Comparison of ENCODE assay signal across 8 mouse cellular contexts in the genomic region with DNA sequence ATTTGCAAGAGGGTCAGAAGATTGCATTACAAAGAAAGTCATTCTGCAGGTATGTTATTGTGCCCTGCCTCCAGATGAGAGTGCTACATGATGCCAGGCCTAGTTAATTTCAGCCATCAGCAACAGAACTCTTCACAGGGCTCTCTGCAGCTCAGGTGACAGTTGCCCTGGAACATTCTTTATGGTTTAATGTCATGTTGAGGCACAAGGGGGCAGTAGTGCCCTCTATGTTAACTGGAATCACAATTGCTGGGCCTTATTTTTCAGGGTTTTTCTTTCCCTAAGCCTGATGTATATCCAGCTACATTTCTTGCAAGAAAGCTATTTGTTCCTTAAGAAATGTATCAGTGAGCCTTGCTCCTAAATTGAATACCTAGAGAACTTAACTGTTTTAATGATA.
A peak's percentile ranks its signal among the peaks of the same experiment; 100 is the strongest.
DNase-seq lines count a peak whose midpoint lies in the region; ATAC-seq and TF ChIP-seq lines count a peak whose summit lies in the region.

No protein-coding gene starts in this region.

- H3K4me3 ChIP-seq in forebrain, embryonic 10.5 days, result no peak overlapping the region
- no peak overlapping the region for H3K4me3 ChIP-seq in forebrain, embryonic 12.5 days (replicated peaks)
- no peak overlapping the region for H3K4me3 ChIP-seq in forebrain, postnatal 0 days (ENCODE audit: low read depth, low read length)
- H3K4me3 ChIP-seq in neural tube, embryonic 15.5 days (replicated peaks), result no peak overlapping the region

- peak; percentile 74 for TF ChIP-seq CTCF in forebrain, postnatal 0 days (IDR thresholded peaks at IDR 0.05; ENCODE audit: low read depth)

- no peak; the same call in 1 of the 2 replicates for ATAC-seq in forebrain, embryonic 12.5 days (ENCODE audit: low FRiP score)
- ATAC-seq in forebrain, postnatal 0 days, result peak; percentile 66
- ATAC-seq in neural tube, embryonic 15.5 days (ENCODE audit: low FRiP score), result peak; percentile 72; the same call in 1 of the 2 replicates

- H3K27ac ChIP-seq in forebrain, embryonic 10.5 days, result no peak overlapping the region
- H3K27ac ChIP-seq in forebrain, embryonic 12.5 days, result no peak overlapping the region
- no peak overlapping the region for H3K27ac ChIP-seq in forebrain, postnatal 0 days (ENCODE audit: low read depth, low read length)
- no peak overlapping the region for H3K27ac ChIP-seq in neural tube, embryonic 15.5 days (replicated peaks)

- no peaks in the 10 kb centered on the region for H3K4me1 ChIP-seq in forebrain, embryonic 10.5 days
- no peaks in the 10 kb centered on the region for H3K4me1 ChIP-seq in forebrain, embryonic 12.5 days
- no peaks in the 10 kb centered on the region for H3K4me1 ChIP-seq in forebrain, postnatal 0 days (ENCODE audit: insufficient read depth)
- H3K4me1 ChIP-seq in neural tube, embryonic 15.5 days, result no peaks in the 10 kb centered on the region

- no peaks in the 10 kb centered on the region for H3K27me3 ChIP-seq in forebrain, embryonic 10.5 days (ENCODE audit: poor library complexity, severe bottlenecking)
- no peaks in the 10 kb centered on the region for H3K27me3 ChIP-seq in forebrain, embryonic 12.5 days
- no peaks in the 10 kb centered on the region for H3K27me3 ChIP-seq in forebrain, postnatal 0 days (ENCODE audit: insufficient read depth, low read length)
- no peaks in the 10 kb centered on the region for H3K27me3 ChIP-seq in neural tube, embryonic 15.5 days (replicated peaks)

- no peaks in the 10 kb centered on the region for H3K36me3 ChIP-seq in forebrain, embryonic 10.5 days (replicated peaks)
- no peaks in the 10 kb centered on the region for H3K36me3 ChIP-seq in forebrain, embryonic 12.5 days (replicated peaks)
- no peaks in the 10 kb centered on the region for H3K36me3 ChIP-seq in forebrain, postnatal 0 days (ENCODE audit: insufficient read depth)
- no peaks in the 10 kb centered on the region for H3K36me3 ChIP-seq in neural tube, embryonic 15.5 days

- no peaks in the 10 kb centered on the region for H3K9me3 ChIP-seq in forebrain, embryonic 10.5 days
- no peaks in the 10 kb centered on the region for H3K9me3 ChIP-seq in forebrain, embryonic 12.5 days
- H3K9me3 ChIP-seq in forebrain, postnatal 0 days (ENCODE audit: low read length), result no peaks in the 10 kb centered on the region
- H3K9me3 ChIP-seq in neural tube, embryonic 15.5 days (replicated peaks), result no peaks in the 10 kb centered on the region

- no peak overlapping the region for H3K9ac ChIP-seq in forebrain, embryonic 12.5 days
- H3K9ac ChIP-seq in forebrain, postnatal 0 days, result no peak overlapping the region
- H3K9ac ChIP-seq in neural tube, embryonic 15.5 days (replicated peaks), result no peak overlapping the region

- no peak overlapping the region for H3K4me2 ChIP-seq in forebrain, embryonic 12.5 days
- no peak overlapping the region for H3K4me2 ChIP-seq in forebrain, postnatal 0 days (ENCODE audit: low read depth)
- H3K4me2 ChIP-seq in neural tube, embryonic 15.5 days, result no peak overlapping the region

- DNase-seq in forebrain, embryonic 10.5 days (ENCODE audit: extremely low spot score, low spot score), result peak; percentile 19
- peak; percentile 39 for DNase-seq in 416B (ENCODE audit: low read depth)
- peak; percentile 35 for DNase-seq in cerebellum, adult 11 months
- DNase-seq in forebrain, postnatal 0 days, result peak; percentile 68
- peak; percentile 16 to 61 for DNase-seq in layer of hippocampus, postnatal 25 days (ENCODE audit: extremely low spot score in 1 of 2, low spot score in 1 of 2)
- no peak for DNase-seq in gastrocnemius, adult 8-10 months (ENCODE audit: low spot score in 2 of 2)

Comparison
In these comparisons a context has a peak if more than half of its experiments do, and no peak if none do; other contexts are left out.
1. DNase-seq: peak in forebrain, embryonic 10.5 days (single experiment), 416B (single experiment), cerebellum, adult 11 months (single experiment), forebrain, postnatal 0 days (single experiment) and layer of hippocampus, postnatal 25 days (2 of 2); none in gastrocnemius, adult 8-10 months (0 of 2).